Mouse (Mus musculus) embryonic facial prominence, embryonic 14.5 days (tissue): ENCODE data around the gene Zfp365. TPM values are rescaled to one million over a fixed set of nuclear protein-coding genes. Genes with fewer than 3 reads are reported as not detected.

ENCODE experiments used
- ATAC-seq: fragments of 200-750 bp; cut with Nextera tagmentation; 2 replicates; pipeline ENCODE4 v1.8.0; 2017; ENCODE audit warnings: low read depth, moderate number of reproducible peaks, moderate TSS enrichment
- DNase-seq: peaks from one replicate; pipeline ENCODE4 v3.0.0-alpha.2; 2015; ENCODE audit warnings: low spot score
- H3K27ac ChIP-seq: fragments of 300-500 bp; sonication (generic); replicated peaks from 2 replicates; pipeline ENCODE4 v1.5.1; 2014; ENCODE audit warnings: low read depth, mild to moderate bottlenecking, low read length, moderate library complexity
- H3K27me3 ChIP-seq: fragments of 300-500 bp; sonication (generic); replicated peaks from 2 replicates; pipeline ENCODE4 v1.6.1; 2014; ENCODE audit warnings: low read length; ENCODE audit not compliant: control insufficient read depth, insufficient read depth
- H3K36me3 ChIP-seq: fragments of 300-500 bp; sonication (generic); 2 replicates; pipeline ENCODE4 v1.6.1; 2014; ENCODE audit warnings: low read length, mixed read lengths; ENCODE audit not compliant: control insufficient read depth, insufficient read depth
- H3K4me1 ChIP-seq: fragments of 300-500 bp; sonication (generic); 2 replicates; pipeline ENCODE4 v1.6.1; 2014; ENCODE audit warnings: antibody characterized with exemption, low read length; ENCODE audit not compliant: control insufficient read depth, insufficient read depth
- H3K4me2 ChIP-seq: fragments of 300-500 bp; sonication (generic); 2 replicates; pipeline ENCODE4 v1.6.1; 2014; ENCODE audit warnings: low read depth, mild to moderate bottlenecking, low read length, moderate library complexity, mixed read lengths
- H3K4me3 ChIP-seq: fragments of 300-500 bp; sonication (generic); 2 replicates; pipeline ENCODE4 v1.5.1; 2014; ENCODE audit warnings: low read depth, mild to moderate bottlenecking, low read length
- H3K9ac ChIP-seq: fragments of 300-500 bp; sonication (generic); 2 replicates; pipeline ENCODE4 v1.6.1; 2014; ENCODE audit warnings: low read depth, mild to moderate bottlenecking, low read length, moderate library complexity, mixed read lengths
- H3K9me3 ChIP-seq: fragments of 300-500 bp; sonication (generic); 2 replicates; pipeline ENCODE4 v1.6.1; 2016; ENCODE audit warnings: low read length; ENCODE audit not compliant: control insufficient read depth
- WGBS: fragments of 180-500 bp; shearing (Covaris S2); extraction: QIAGEN DNeasy Blood & Tissue Kit; methylation state at CpG from one replicate; pipeline ENCODE4 v1.1.7; 2014; 5-methylcytosine and 5-hydroxymethylcytosine counted together
- polyA plus RNA-seq: library from polyadenylated mRNA; unstranded; fragments of >200 nt; fragmentation: Nextera tagmentation; extraction: Ambion mirVana; gene quantifications from 2 replicates; pipeline ENCODE4 v1.2.1, GENCODE M21; 2014

The Zfp365 gene
- polyA plus RNA-seq = 1.8 and 1.9 TPM in 2 replicates

- no peak within 1 kb of the TSS; the same call in 1 of the 2 replicates for H3K27ac ChIP-seq
- peak within 1 kb of the TSS; percentile 93 for H3K4me2 ChIP-seq
- no peaks in the 10 kb centered on the region for H3K4me1 ChIP-seq
- peak within 1 kb of the TSS; percentile 75 for H3K9ac ChIP-seq
- peak within 1 kb of the TSS; percentile 68 for H3K4me3 ChIP-seq
- H3K27me3 ChIP-seq = no peaks in the 10 kb centered on the region
- DNase-seq (peak; percentile 93), ATAC-seq (peak; percentile 95)
- peaks cover 8% of the 10 kb centered on the region; the same call in 1 of the 2 replicates for H3K9me3 ChIP-seq
- H3K36me3 ChIP-seq = no peaks in the 10 kb centered on the region
- WGBS = 0% methylated on average over 5 of the region's 43 CpGs
Observed at GRCm38 (mm10) chr10:67912337-67912776, at the start of gene Zfp365. TSS of gene Zfp365 (minus strand) at chr10:67912662.

GRCm38 (mm10) chr10:67959982-67960381, 47.5 kb upstream of the Zfp365 start:
- DNase-seq (peak; percentile 19), ATAC-seq (no peak)

GRCm38 (mm10) chr10:67955982-67956381, 43.5 kb upstream of the Zfp365 start:
- no peak overlapping the region for H3K4me3 ChIP-seq
- DNase-seq (no peak), ATAC-seq (no peak)
- H3K36me3 ChIP-seq = no peaks in the 10 kb centered on the region
- H3K4me2 ChIP-seq = no peak overlapping the region
- no peaks in the 10 kb centered on the region; the same call in 1 of the 2 replicates for H3K4me1 ChIP-seq
- peaks cover 3% of the 10 kb centered on the region; the same call in 1 of the 2 replicates for H3K9me3 ChIP-seq
- H3K27me3 ChIP-seq = no peaks in the 10 kb centered on the region
- H3K9ac ChIP-seq = no peak overlapping the region
- WGBS = 91% methylated on average over 2 of the region's 2 CpGs
- no peak overlapping the region for H3K27ac ChIP-seq

More at GRCm38 (mm10) chr10:67959982-67960381, 47.5 kb upstream of the Zfp365 start:
- H3K4me1 ChIP-seq = no peaks in the 10 kb centered on the region; the same call in 1 of the 2 replicates
- no peak overlapping the region for H3K4me3 ChIP-seq
- H3K27ac ChIP-seq = no peak overlapping the region
- no peaks in the 10 kb centered on the region for H3K36me3 ChIP-seq
- H3K9ac ChIP-seq = no peak overlapping the region
- H3K27me3 ChIP-seq = no peaks in the 10 kb centered on the region; the same call in 1 of the 2 replicates
- 56% methylated on average over 3 of the region's 3 CpGs for WGBS
- H3K4me2 ChIP-seq = no peak overlapping the region
- peaks cover 3% of the 10 kb centered on the region; the same call in 1 of the 2 replicates for H3K9me3 ChIP-seq

- H3K27ac ChIP-seq = no peak overlapping the region
- 68% methylated on average over 4 of the region's 4 CpGs for WGBS
- no peak for DNase-seq
Observed at GRCm38 (mm10) chr10:67951690-67952089, 39.2 kb upstream of the Zfp365 start.

GRCm38 (mm10) chr10:67950059-67950748, 37.7 kb upstream of the Zfp365 start:
- Histone ChIP-seq H3K4me2 (no peak overlapping the region), H3K4me1 (no peaks in the 10 kb centered on the region), H3K9me3 (peaks cover 4% of the 10 kb centered on the region; the same call in 1 of the 2 replicates), H3K9ac (no peak overlapping the region), H3K36me3 (no peaks in the 10 kb centered on the region), H3K27ac (no peak overlapping the region), H3K4me3 (no peak overlapping the region), H3K27me3 (no peaks in the 10 kb centered on the region)
- ATAC-seq = no peak
- WGBS = 80% methylated on average over 8 of the region's 8 CpGs
- DNase-seq = no peak

More at GRCm38 (mm10) chr10:67951690-67952089, 39.2 kb upstream of the Zfp365 start:
- no peak for ATAC-seq
- Histone ChIP-seq H3K36me3 (no peaks in the 10 kb centered on the region), H3K9ac (no peak overlapping the region), H3K9me3 (no peaks in the 10 kb centered on the region), H3K4me3 (no peak overlapping the region), H3K4me2 (no peak overlapping the region), H3K27me3 (no peaks in the 10 kb centered on the region), H3K4me1 (no peaks in the 10 kb centered on the region)

- H3K4me3 ChIP-seq = no peak overlapping the region
- no peak overlapping the region for H3K9ac ChIP-seq
- no peak for ATAC-seq
- H3K27me3 ChIP-seq = no peaks in the 10 kb centered on the region
- no peaks in the 10 kb centered on the region for H3K4me1 ChIP-seq
- no peak overlapping the region for H3K27ac ChIP-seq
- H3K9me3 ChIP-seq = peaks cover 4% of the 10 kb centered on the region; the same call in 1 of the 2 replicates
- 79% methylated on average over 4 of the region's 4 CpGs for whole genome bisulfite sequencing
- no peaks in the 10 kb centered on the region for H3K36me3 ChIP-seq
- no peak for DNase-seq
- H3K4me2 ChIP-seq = no peak overlapping the region
Observed at GRCm38 (mm10) chr10:67943513-67943912, 31.1 kb upstream of the Zfp365 start.

GRCm38 (mm10) chr10:67939546-67939945, 27.1 kb upstream of the Zfp365 start:
- Histone ChIP-seq H3K36me3 (no peaks in the 10 kb centered on the region), H3K4me2 (no peak overlapping the region), H3K4me1 (no peaks in the 10 kb centered on the region), H3K9me3 (no peaks in the 10 kb centered on the region), H3K4me3 (no peak overlapping the region), H3K27ac (no peak overlapping the region), H3K9ac (no peak overlapping the region), H3K27me3 (no peaks in the 10 kb centered on the region)
- DNase-seq (no peak), ATAC-seq (no peak)
- WGBS = 65% methylated on average over 12 of the region's 12 CpGs

- WGBS = 82% methylated on average over 5 of the region's 5 CpGs
- H3K27ac ChIP-seq = no peak overlapping the region
Observed at GRCm38 (mm10) chr10:67937775-67938174, 25.3 kb upstream of the Zfp365 start.

More at GRCm38 (mm10) chr10:67937775-67938174, 25.3 kb upstream of the Zfp365 start:
- Histone ChIP-seq H3K36me3 (no peaks in the 10 kb centered on the region), H3K9ac (no peak overlapping the region), H3K4me1 (no peaks in the 10 kb centered on the region), H3K4me3 (no peak overlapping the region), H3K4me2 (no peak overlapping the region), H3K27me3 (no peaks in the 10 kb centered on the region), H3K9me3 (0 out of 2 replicates have a peak, but pooled peaks cover under 1% of the 10 kb centered on the region)
- DNase-seq (no peak), ATAC-seq (no peak)
